Mouse (Mus musculus) monocyte, adult 5-6 weeks (primary cell): ENCODE results near the gene Cux2. TPM values are rescaled to one million over a fixed set of nuclear protein-coding genes. Genes with fewer than 3 reads are reported as not detected.

ENCODE experiments used
- ATAC-seq: fragments of 153-309, 156-312 bp; replicated peaks from 2 replicates; pipeline ENCODE4 v1.8.0; 2017; ENCODE audit warnings: mild to moderate bottlenecking; ENCODE audit not compliant: low TSS enrichment, insufficient number of reproducible peaks, severe bottlenecking, poor library complexity, low FRiP score
- total RNA-seq: library from RNA; stranded (forward); fragments of 200-1000, 200-491, 200-594 nt; gene quantifications from 3 replicates; pipeline ENCODE4 v1.2.3, GENCODE M21; 2017

Gene Cux2
- total RNA-seq, 1 experiment from 2014 or later: not detected

DNA sequence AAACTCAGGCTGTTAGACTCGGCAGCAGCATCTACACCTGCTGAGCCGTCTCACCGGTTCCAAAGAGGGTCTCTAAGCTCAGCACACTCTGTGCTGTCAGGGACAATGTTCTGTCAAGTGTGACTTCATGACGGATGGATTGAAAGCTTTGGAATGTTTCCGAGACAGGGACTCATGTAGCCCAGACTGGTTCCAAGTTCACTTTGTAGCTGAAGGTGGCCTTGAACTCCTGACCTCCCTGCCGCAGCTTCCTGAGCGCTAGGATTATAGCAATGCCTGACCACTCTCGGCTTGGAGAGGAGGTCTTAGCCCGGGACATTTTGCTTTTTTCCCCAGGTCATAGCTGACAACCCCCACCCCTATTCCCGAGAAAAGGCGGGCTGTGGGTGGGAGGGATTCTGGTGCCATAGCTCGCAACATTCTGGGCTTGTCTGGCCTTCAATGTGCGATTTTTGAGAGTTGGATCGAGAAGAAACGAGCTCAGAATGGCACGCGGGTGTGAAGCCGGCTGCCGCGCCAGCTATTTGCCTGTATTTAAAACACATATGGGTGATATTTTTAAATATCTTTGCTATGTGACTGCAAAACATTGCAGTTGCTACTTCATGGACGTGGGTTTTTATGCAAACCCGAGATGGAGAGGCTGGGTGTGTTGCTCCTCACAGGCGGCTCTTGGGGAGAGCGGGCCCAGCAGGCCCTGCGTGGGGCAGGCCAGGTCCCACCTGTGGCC is 13.5 kb upstream of the Cux2 start:
- no peak for ATAC-seq

- ATAC-seq: no peak
Measured at GRCm38 (mm10) chr5:122062479-122062878, 12.6 kb upstream of the Cux2 start.

GRCm38 (mm10) chr5:122060767-122061333 is 10.9 kb upstream of the Cux2 start:
- ATAC-seq: no peak

GRCm38 (mm10) chr5:122059060-122060017 is 9.4 kb upstream of the Cux2 start:
- ATAC-seq: 0 out of 2 replicates have a peak, but pooled peaks have one; percentile 44

DNA sequence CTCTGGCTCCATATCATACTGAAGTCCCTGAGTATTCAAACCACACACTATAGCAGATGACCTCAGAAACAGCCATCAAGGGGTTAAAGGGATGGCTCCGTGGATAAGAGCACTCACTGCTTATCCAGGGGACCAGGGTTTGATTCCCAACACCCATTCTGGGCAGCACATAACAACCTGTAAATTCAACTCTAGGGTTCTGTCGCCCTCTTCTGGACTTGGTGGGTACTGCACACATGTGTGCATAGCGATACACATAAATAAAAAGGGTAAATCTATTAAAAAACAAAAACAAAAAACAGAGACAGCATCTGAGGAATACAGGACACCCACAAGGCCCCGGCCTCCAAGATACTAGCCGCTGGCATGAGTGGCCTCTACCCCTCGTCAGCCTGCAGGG is 7.7 kb upstream of the Cux2 start:
- ATAC-seq: no peak

DNA sequence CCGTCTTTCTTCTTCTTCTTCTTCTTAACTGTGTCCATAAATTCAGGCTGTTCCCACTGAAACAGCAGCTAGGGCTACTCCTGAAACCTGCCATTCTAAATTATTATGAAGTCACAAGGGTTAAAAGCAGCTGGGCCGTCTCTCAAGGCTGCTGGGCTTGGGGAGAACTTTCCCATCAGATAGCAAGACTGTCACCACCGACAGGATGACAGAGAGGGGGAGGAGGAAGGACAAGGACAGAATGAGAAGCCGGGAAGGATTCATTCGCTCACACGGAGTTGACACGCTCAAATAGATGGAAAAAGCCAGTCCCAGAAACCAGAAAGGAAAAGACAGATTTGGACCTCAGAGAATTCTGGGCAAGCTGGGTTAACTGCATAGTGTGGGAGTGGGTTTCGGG is 6.7 kb upstream of the Cux2 start:
- ATAC-seq: no peak

- ATAC-seq: no peak
Measured at GRCm38 (mm10) chr5:122054130-122054843, 4.4 kb upstream of the Cux2 start.

DNA sequence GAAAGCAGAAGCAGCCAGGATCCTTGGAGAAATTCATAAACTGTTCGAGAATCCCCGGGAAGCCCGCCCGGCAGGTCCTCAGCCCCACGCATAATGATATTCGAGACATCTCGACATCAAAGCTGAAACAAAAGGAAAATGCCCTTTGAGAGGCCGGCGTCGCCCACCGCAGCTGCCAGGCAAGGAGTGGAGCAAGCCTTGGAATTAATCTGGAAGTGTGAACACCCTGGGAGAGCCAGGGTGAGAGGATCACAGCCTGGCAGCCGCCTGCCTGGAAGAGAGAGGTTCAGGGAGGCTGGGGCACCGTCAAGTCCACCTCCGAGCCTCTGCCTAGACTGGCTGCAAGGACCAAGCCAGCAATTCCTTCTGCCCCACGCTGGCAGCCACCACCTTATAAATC is 3.7 kb upstream of the Cux2 start:
- ATAC-seq: no peak

DNA sequence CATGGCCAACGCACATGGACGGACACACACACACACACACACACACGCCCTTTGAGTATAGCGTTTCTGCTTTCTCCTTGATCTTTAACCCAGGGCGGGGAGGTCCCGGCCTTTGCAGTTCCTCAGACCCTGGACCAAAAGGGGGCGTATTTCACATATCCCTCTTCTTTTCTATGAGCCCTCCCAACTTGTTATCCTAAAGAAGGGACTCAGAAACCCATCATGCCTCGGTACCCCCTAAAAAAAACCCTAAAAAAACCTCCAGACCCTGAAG is 867 bp upstream of the Cux2 start:
- no peak for ATAC-seq

- ATAC-seq: no peak
Measured at GRCm38 (mm10) chr5:122049664-122050016, 262 bp downstream of the Cux2 start.

DNA sequence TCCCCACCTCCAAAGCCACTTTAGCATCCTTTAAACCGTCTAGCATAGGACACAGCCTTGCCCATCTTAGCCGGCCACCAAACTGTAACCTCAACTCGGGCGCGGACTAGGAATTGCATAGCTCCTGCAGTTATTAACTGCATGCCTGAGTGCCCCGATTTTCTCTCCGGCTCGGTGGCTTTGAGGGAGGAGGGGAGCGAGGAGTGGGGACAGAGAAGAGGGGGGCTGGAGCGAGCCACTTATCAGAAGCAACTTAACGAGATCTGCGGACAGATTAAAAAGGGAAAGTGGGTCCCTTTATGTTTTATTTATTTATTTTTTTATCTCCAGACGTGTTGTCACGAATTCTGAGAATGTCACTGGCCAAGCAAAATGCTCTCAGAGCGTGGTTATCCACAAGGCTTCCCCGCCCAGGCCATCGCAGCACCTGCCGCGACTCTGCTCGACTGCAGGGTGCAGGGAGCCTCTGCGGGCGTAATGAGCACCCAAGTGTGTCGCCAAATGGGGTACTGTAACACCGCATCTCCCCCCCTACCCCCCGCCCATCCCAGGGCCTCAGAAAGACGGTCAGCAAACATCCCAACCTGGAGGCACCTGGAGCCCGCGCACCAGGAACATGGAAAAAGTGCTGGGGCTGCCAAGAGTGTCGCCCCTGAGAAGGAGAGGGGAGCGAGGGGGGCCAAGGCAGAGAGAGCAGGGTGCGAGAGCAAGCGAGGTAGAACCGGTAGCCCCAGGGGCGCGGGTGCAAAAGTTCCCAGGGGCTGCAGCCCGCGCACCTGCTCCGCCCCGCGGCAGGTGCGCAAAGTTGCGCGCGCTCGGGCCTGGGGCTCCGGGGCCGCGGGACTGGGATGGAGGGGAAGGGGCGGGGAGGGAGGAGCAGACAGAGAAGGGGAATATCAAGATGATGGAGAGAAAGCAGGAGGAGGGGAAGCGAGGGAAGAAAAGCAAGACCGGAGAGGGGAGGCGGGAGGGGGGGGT is 927 bp downstream of the Cux2 start:
- no peak for ATAC-seq

GRCm38 (mm10) chr5:122048252-122048651 is 1.6 kb downstream of the Cux2 start:
- ATAC-seq: no peak

DNA sequence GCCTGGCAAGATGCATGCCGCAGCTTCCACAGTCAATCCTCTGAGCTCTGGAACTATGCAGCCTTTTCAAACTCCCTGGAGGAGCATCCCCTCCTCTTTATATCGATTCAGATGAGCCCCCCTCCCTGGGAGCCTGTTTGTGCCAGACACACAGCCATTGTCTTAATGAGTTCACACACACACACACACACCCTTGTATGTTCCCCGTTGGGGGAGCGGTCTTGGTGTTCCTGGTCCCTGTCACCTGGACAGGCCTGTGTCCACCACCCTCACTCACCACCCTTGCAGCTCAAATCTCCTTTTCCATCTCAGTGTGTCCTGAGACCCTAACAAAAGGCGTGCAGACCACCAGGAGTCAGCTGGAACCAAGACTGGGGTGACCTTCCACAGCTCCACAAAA is 2.1 kb downstream of the Cux2 start:
- ATAC-seq: no peak

DNA sequence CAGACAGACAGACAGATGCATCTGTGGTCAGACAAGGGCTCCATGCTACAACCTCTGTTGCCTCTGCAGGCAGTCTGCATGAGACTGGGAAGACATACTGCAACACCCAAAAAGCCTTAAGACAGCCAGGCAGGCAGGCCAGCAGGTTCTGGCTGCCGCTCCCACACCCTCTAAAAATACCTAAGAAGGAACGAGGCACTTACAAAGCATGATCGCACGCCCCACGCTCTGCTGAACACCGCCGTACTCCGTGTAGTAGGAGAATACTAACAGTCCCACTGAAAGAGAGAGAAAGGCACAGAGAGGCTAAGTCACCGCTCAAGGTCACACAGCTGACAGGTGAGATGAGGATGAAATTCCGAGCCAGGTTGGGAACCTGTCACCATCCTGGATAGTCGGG is 6.3 kb downstream of the Cux2 start:
- no peak for ATAC-seq

- no peak for ATAC-seq
Measured at GRCm38 (mm10) chr5:122035278-122035677, 14.6 kb downstream of the Cux2 start.

DNA sequence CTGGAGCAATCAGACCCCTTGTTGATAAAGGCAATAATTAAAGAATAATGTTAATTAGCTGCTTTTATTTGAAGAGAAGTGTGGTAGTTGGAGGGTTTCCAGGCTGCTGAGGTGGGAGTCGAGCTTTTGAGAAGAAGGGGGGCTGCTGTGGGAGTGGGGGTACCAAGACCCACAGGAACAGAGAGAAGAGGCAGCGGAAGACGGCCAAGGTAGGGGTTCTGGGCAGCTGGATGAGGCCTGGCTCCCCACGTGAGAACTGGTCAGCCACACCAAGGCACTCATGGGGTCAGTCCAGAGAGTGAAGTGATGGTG is 16.8 kb downstream of the Cux2 start:
- no peak for ATAC-seq

DNA sequence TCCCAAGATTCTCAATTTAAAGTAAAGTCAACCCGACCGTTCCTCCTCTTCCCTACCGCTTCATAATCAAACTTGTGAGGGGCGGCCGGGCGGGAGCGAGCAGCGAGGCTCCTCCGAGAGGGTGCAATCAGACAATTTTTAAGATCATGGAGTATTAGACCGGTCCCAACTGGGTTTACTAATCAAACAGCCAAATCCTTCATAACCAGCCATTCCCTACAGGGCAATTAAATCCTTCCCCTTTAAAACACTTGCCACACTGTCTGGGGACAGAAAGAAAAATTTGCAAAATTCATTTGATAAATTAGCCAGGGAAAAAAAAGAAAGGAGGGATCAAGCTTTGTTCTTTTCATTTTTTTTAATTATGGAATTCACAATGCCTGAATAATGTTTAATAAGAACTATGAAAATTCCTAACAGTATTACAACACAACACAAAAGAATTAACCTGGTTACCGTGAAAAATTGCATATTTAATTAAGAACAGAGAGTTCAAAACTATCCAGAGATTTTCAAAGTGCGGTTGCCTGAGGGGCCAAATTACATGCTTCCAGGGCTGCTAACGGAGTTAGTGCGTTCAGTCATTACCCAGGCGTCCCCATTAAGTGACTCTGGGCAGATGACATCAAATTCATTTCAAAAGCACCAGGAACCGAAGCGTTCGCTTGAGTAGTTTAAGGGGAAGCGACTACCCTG is 17.3 kb downstream of the Cux2 start:
- ATAC-seq: no peak

DNA sequence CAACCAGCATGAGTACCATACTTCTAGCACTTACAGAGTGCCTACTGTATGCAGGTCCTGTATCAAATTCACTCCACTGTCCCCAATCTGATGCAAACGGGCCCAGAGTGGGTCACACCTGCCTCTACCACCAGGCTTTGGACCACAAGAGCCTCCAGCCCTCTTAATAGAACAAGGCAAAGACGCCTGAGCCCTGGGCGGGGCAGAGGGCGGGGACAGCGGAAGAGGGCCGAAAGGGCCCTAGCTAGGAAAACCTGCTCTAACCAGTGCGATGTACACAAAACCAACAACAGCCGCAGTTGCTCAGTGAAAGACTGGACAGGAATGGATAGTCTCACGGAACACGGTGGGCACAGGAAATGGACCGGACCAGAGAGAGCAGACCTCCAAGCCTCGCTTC is 18.8 kb downstream of the Cux2 start:
- ATAC-seq: no peak
